Mouse (Mus musculus) heart, adult 8-10 months (tissue): Measurements from ENCODE around the gene Cldn7. TPM values are rescaled to one million over a fixed set of nuclear protein-coding genes. Genes with fewer than 3 reads are reported as not detected.
"Not testable (repeated sequence)": the region's sequence is repeated elsewhere in the genome, so short reads cannot be mapped to it uniquely, and the experiment has no call there.

Experiments
- DNase-seq: peaks from one replicate; pipeline ENCODE4 v3.0.0; 2022; ENCODE audit warnings: low spot score
- microRNA-seq: library from miRNA; unstranded; fragments of <30 nt; microRNA quantifications from one replicate; pipeline ENCODE4 v1.2.0, GENCODE M21; 2022
- total RNA-seq, 4 experiments: library from RNA; stranded (reverse); gene quantifications; 2 replicates each; pipeline ENCODE4 v1.2.4; 2022

Cldn7 gene
- total RNA-seq, 4 experiments from 2014 or later = 1.1 TPM; not detected in 3

DNA sequence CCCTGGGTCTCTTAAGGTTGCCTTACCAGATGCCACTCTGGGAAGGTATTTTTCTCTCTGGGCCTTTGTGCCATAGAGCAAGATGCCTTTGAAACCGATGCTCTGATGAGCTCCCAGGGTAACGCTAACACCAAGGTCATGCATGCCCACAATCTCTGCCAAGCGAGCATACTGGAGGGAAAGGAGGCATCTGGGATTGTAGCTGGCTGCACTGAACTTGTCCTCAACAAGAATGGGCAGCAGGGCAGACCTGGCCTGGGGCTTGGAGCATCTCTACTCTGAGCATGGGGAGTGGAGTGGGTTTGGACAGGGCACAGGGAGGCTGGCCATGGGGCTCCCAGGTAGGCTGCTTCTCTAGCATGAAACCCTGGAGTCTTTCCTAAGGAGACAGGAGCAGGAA is 48.8 kb downstream of the Cldn7 start:
- DNase-seq = no peak

DNA sequence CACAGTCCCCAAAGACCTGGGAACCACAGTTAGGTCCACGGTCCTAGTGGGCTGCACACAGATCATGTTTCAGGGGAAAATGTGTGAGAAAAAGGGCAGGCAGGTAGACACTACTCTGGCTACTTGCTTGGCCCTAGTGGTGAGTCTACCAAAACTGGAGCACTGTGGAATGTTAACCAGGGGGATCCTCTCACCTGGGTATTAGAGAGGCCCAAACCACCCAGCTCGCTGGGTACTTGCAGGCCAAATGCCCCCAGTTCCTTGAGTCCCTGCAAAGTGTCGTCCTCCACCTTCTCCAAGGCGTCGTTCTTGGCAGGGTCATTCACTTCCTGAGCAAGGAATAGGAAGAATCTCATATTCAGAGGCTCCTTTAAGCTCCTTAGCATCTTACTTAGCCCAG is 49.5 kb downstream of the Cldn7 start:
- DNase-seq = no peak

DNA sequence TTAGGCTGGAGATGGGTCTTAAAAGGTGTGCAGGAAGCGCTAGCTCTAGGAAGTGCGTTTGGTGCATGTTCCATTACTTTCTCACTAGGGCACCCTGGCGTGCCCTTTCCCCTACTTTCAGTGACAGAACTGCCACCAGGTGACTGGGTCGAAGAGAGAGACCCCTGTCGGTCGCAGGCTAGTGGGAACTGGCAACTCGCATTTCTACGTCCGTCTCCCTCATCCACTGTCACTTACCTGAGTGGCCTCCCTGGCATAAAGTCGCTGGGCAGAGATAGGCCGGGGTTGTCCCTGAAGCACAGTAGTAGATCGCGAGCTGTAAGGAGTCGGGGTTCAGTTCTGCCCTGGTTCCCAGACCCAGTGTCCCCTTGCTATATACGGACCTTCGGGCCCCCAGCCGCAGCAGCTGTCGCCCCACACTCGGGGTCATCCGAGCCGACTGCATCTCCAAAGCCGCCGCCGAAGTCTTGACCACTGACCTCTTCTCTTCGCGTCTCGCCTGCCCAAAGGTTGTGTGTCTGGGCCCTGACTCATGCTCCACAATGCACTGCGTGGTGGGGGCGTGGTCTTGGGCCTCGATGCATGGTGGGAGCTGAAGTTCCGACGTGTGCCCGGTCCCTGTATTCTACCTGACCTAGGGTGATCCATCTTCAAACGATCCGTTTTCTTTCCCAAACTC is 50.4 kb downstream of the Cldn7 start, which contains the start of gene Acadvl:
Acadvl (minus strand) TSS at position 532 of the 679 bp plus-strand sequence.
- peak; percentile 89 for DNase-seq

DNA sequence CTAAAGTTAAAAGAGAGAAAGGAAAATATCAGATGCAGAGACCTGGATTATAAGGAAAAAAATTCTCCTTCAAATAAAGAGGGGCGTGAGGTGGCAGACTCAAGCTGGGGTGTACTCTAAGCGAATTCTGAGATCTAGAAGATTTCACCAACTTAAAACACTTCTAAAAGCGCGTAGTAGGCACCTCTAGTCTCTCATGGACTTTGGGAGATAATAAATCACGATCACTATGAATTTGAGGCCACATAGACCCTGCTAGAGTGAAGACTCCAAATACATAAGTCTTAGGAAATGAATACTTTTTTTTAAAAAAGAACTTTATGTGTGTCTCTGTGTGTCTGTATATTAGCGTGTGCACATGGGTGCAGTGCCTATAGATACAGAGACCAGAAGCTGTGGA is 51.1 kb downstream of the Cldn7 start:
- no peak for DNase-seq

DNA sequence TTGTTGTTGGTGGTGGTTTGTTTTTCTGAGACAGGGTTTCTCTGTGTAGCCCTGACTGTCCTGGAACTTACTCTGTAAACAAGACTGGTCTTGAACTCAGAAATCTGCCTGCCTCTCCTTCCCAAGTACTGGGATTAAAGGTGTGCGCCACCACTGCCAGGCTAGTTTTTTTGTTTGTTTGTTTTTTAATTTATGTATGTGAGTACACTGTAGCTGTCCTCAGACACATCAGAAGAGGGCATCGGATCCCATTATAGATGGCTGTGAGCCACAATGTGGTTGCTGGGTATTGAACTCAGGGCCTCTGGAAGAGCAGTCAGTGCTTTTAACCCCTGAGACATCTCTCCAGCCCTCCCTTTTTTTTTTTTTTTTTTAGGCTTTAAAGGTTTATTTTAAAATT is 51.6 kb downstream of the Cldn7 start:
- DNase-seq = not testable (repeated sequence)

DNA sequence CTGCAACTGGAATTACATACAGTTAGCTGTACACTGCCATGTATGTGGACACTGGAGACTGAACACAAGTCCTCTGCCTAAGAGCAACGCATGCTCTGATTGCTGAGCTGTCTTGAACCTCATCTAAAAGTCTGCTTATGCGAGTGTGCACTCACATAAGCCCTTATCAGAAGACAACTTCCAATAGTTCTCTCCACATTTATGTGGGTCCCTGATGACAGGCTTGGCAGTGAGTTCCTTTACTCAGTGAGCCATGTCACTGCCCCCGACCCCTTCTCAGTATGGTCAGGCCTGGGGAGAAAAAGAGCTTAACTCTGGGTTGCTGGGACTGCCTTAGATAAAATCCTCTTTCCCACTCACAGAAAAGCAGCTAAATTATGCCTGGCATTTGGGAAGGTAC is 52.1 kb downstream of the Cldn7 start, which contains the start of gene Dlg4:
Dlg4 (plus strand) TSS at position 274 of the 400 bp plus-strand sequence.
- DNase-seq = no peak

DNA sequence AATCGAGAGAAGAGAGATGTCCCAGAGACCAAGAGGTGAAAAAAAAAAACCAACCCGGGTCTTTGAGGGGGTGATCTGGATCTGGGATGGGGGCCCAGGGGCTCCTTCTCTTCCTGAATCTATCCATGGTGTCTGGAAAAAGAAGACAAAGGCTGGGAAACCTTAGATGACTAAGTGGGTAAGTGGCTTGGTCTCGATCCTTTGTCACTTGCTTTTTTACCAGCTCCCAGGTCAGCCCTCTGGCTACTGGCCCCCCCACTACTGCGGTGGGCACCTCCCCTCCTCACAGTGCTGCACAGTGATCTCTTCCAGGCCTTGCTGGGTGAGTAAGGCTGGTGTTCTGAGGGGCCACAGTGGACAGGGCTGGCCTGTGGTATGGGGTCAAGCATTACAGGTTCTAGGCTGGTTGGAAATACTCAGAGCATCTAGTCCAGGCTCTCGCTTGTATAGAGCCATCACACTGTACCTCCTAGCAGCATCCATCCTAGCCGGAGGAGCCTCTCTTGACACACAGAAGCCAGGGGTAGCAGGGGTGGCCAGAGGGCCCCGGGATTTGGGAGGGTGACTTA is 52.7 kb downstream of the Cldn7 start:
- no peak for DNase-seq

Small RNA genes within 50 kb of the gene (microRNA-seq; reads per million reads assigned to microRNA genes)
- gene Gm44349 (not detected), gene Mir324 (956 reads per million, percentile 82 among the genes with 10 or more reads in this experiment)

Other genes starting within 250 kb of the Cldn7 start
- gene Polr2a, start 206.1 kb upstream of the Cldn7 start, total RNA-seq = 10 to 100 TPM; 28.5 to 35.7 (median 32.9) TPM
- not detected for gene Slc35g3, start 202.8 kb upstream of the Cldn7 start, total RNA-seq
- gene Zbtb4, start 198.9 kb upstream of the Cldn7 start, total RNA-seq = 10 to 100 TPM; 43.7 to 52.4 (median 49.3) TPM
- 1 to 10 TPM; 2.2 to 4.3 (median 3.8) TPM for gene Chrnb1, start 168.8 kb upstream of the Cldn7 start, total RNA-seq
- gene Fgf11, start 162.9 kb upstream of the Cldn7 start, total RNA-seq = 1 to 10 TPM; 2.1 to 3.3 (median 2.6) TPM
- gene Tmem102, start 159.2 kb upstream of the Cldn7 start, total RNA-seq = under 1 TPM; 0.14 to 0.57 (median 0.31) TPM
- gene Gm39566, start 149.5 kb upstream of the Cldn7 start, total RNA-seq = not detected
- gene Spem2, start 146.3 kb upstream of the Cldn7 start, total RNA-seq = not detected
- not detected for gene Spem1, start 142.6 kb upstream of the Cldn7 start, total RNA-seq
- 1 to 10 TPM; 3.1 to 6.9 (median 4.3) TPM for gene Nlgn2, start 127.0 kb upstream of the Cldn7 start, total RNA-seq
- 100 to 1,000 TPM; 193 to 338 (median 283) TPM for gene Tmem256, start 126.3 kb upstream of the Cldn7 start, total RNA-seq
- 10 to 100 TPM; 20.7 to 25.3 (median 21.7) TPM for gene Plscr3, start 118.4 kb upstream of the Cldn7 start, total RNA-seq
- under 1 TPM in 1 of 4 experiments, not detected in 3; 0.23 TPM for gene Tnk1, start 106.0 kb upstream of the Cldn7 start, total RNA-seq
- gene Tmem95, start 86.8 kb upstream of the Cldn7 start, total RNA-seq = not detected
- 1 to 10 TPM; 2.0 to 2.6 (median 2.4) TPM for gene Kctd11, start 83.4 kb upstream of the Cldn7 start, total RNA-seq
- gene Acap1, start 69.2 kb upstream of the Cldn7 start, total RNA-seq = 1 to 10 TPM in 2 of 4 experiments, under 1 TPM in 2; 0.16 to 1.1 (median 0.83) TPM
- under 1 TPM; 0.43 to 0.81 (median 0.60) TPM for gene 2810408A11Rik, start 63.8 kb upstream of the Cldn7 start, total RNA-seq
- 10 to 100 TPM; 38.0 to 50.9 (median 43.4) TPM for gene Neurl4, start 63.7 kb upstream of the Cldn7 start, total RNA-seq
- gene Gps2, start 50.9 kb upstream of the Cldn7 start, total RNA-seq = 10 to 100 TPM; 23.2 to 32.1 (median 27.7) TPM
- 100 to 1,000 TPM; 410 to 451 (median 437) TPM for gene Eif5a, start 42.8 kb upstream of the Cldn7 start, total RNA-seq
- 10 to 100 TPM; 13.8 to 32.7 (median 24.3) TPM for gene Ybx2, start 29.0 kb upstream of the Cldn7 start, total RNA-seq
- gene Slc2a4, start 16.6 kb upstream of the Cldn7 start, total RNA-seq = 100 to 1,000 TPM; 435 to 503 (median 470) TPM
- 100 to 1,000 TPM; 144 to 172 (median 168) TPM for gene Ctdnep1, start 16.4 kb downstream of the Cldn7 start, total RNA-seq
- 10 to 100 TPM; 41.7 to 57.3 (median 48.1) TPM for gene Elp5, start 17.7 kb downstream of the Cldn7 start, total RNA-seq
- 100 to 1,000 TPM; 287 to 342 (median 325) TPM for gene Gabarap, start 26.4 kb downstream of the Cldn7 start, total RNA-seq
- gene Phf23, start 31.0 kb downstream of the Cldn7 start, total RNA-seq = 10 to 100 TPM; 21.0 to 24.9 (median 23.6) TPM
- gene Dvl2, start 35.8 kb downstream of the Cldn7 start, total RNA-seq = 1 to 10 TPM; 4.0 to 6.4 (median 5.1) TPM
- gene Acadvl, start 50.6 kb downstream of the Cldn7 start, total RNA-seq = 1,000 to 10,000 TPM; 1,233 to 1,415 (median 1,285) TPM
- 1 to 10 TPM; 3.9 to 6.3 (median 5.2) TPM for gene Dlg4, start 52.2 kb downstream of the Cldn7 start, total RNA-seq
- not detected for gene Asgr1, start 89.3 kb downstream of the Cldn7 start, total RNA-seq
- under 1 TPM in 1 of 4 experiments, not detected in 3; 0.34 TPM for gene Asgr2, start 127.9 kb downstream of the Cldn7 start, total RNA-seq
- gene Mgl2, start 165.6 kb downstream of the Cldn7 start, total RNA-seq = 1 to 10 TPM; 2.6 to 4.5 (median 3.2) TPM
- 1 to 10 TPM; 1.7 to 4.2 (median 3.2) TPM for gene Clec10a, start 191.4 kb downstream of the Cldn7 start, total RNA-seq
- gene Slc16a11, start 248.0 kb downstream of the Cldn7 start, total RNA-seq = 1 to 10 TPM in 1 of 4 experiments, under 1 TPM in 3; 0.38 to 2.8 (median 0.68) TPM